Mouse (Mus musculus): Measurements from ENCODE around the gene Ceacam20. TPM values are rescaled to one million over a fixed set of nuclear protein-coding genes. Genes with fewer than 3 reads are reported as not detected.

Ceacam20 gene
- polyA plus RNA-seq, 1 experiment from 2014 or later = not detected

Other genes starting within 250 kb of the Ceacam20 start
- 187 and 205 TPM in 2 replicates for gene Tomm40, start 250.0 kb upstream of the Ceacam20 start, polyA plus RNA-seq (2016; fragmentation: Nextera tagmentation; extraction: Ambion mirVana)
- 84.2 and 97.3 TPM in 2 replicates for gene Nectin2, start 214.9 kb upstream of the Ceacam20 start, polyA plus RNA-seq (2016; fragmentation: Nextera tagmentation; extraction: Ambion mirVana)
- 33.1 and 37.3 TPM in 2 replicates for gene Bcam, start 194.4 kb upstream of the Ceacam20 start, polyA plus RNA-seq (2016; fragmentation: Nextera tagmentation; extraction: Ambion mirVana)
- 0.53 and 1.2 TPM in 2 replicates for gene Cblc, start 168.6 kb upstream of the Ceacam20 start, polyA plus RNA-seq (2016; fragmentation: Nextera tagmentation; extraction: Ambion mirVana)
- 0.91 and 1.4 TPM in 2 replicates for gene Bcl3, start 142.6 kb upstream of the Ceacam20 start, polyA plus RNA-seq (2016; fragmentation: Nextera tagmentation; extraction: Ambion mirVana)
- gene Gm19345, start 113.4 kb upstream of the Ceacam20 start, polyA plus RNA-seq (2016; fragmentation: Nextera tagmentation; extraction: Ambion mirVana) = 0.26 TPM in 1 of 2 replicates, not detected in the other
- gene Ceacam16, start 104.1 kb upstream of the Ceacam20 start, polyA plus RNA-seq (2016; fragmentation: Nextera tagmentation; extraction: Ambion mirVana) = not detected in 2 replicates
- gene Ceacam19, start 77.4 kb upstream of the Ceacam20 start, polyA plus RNA-seq (2016; fragmentation: Nextera tagmentation; extraction: Ambion mirVana) = not detected in 2 replicates
- gene Pvr, start 44.3 kb upstream of the Ceacam20 start, polyA plus RNA-seq (2016; fragmentation: Nextera tagmentation; extraction: Ambion mirVana) = 4.7 and 4.8 TPM in 2 replicates
- gene Igsf23, start 14.7 kb upstream of the Ceacam20 start, polyA plus RNA-seq (2016; fragmentation: Nextera tagmentation; extraction: Ambion mirVana) = 0.11 TPM in 1 of 2 replicates, not detected in the other
- gene Nlrp9b, start 26.1 kb downstream of the Ceacam20 start, polyA plus RNA-seq (2016; fragmentation: Nextera tagmentation; extraction: Ambion mirVana) = not detected in 2 replicates
- not detected in 2 replicates for gene Vmn1r91, start 134.3 kb downstream of the Ceacam20 start, polyA plus RNA-seq (2016; fragmentation: Nextera tagmentation; extraction: Ambion mirVana)
- gene Gm16442, start 157.2 kb downstream of the Ceacam20 start, polyA plus RNA-seq (2016; fragmentation: Nextera tagmentation; extraction: Ambion mirVana) = not detected in 2 replicates
- not detected in 2 replicates for gene Vmn1r93, start 173.7 kb downstream of the Ceacam20 start, polyA plus RNA-seq (2016; fragmentation: Nextera tagmentation; extraction: Ambion mirVana)
- not detected in 2 replicates for gene Vmn1r94, start 203.0 kb downstream of the Ceacam20 start, polyA plus RNA-seq (2016; fragmentation: Nextera tagmentation; extraction: Ambion mirVana)
- gene Vmn1r95, start 228.3 kb downstream of the Ceacam20 start, polyA plus RNA-seq (2016; fragmentation: Nextera tagmentation; extraction: Ambion mirVana) = not detected in 2 replicates
- not detected in 2 replicates for gene Gm6164, start 240.2 kb downstream of the Ceacam20 start, polyA plus RNA-seq (2016; fragmentation: Nextera tagmentation; extraction: Ambion mirVana)

Measured in forebrain, embryonic 10.5 days (tissue).